Mouse (Mus musculus) midbrain, embryonic 15.5 days (tissue): ENCODE measurements around the gene Ctu2. TPM values are rescaled to one million over a fixed set of nuclear protein-coding genes. Genes with fewer than 3 reads are reported as not detected.
A peak's percentile ranks its signal among the peaks of the same experiment; 100 is the strongest.

Source experiments
- ATAC-seq: fragments of 200-750 bp; cut with Nextera tagmentation; replicated peaks from 2 replicates; pipeline ENCODE4 v1.8.0; 2017; ENCODE audit warnings: moderate TSS enrichment
- H3K27ac ChIP-seq: fragments of 300-500 bp; sonication (generic); 2 replicates; pipeline ENCODE4 v1.5.1; 2015; ENCODE audit warnings: mild to moderate bottlenecking, inconsistent platforms
- H3K27me3 ChIP-seq: fragments of 300-500 bp; sonication (generic); replicated peaks from 2 replicates; pipeline ENCODE4 v1.6.1; 2015; ENCODE audit warnings: inconsistent platforms
- H3K36me3 ChIP-seq: fragments of 300-500 bp; sonication (generic); replicated peaks from 2 replicates; pipeline ENCODE4 v1.6.1; 2015; ENCODE audit warnings: inconsistent platforms
- H3K4me1 ChIP-seq: fragments of 300-500 bp; sonication (generic); 2 replicates; pipeline ENCODE4 v1.6.1; 2015; ENCODE audit warnings: inconsistent platforms
- H3K4me2 ChIP-seq: fragments of 300-500 bp; sonication (generic); 2 replicates; pipeline ENCODE4 v1.6.1; 2015; ENCODE audit warnings: inconsistent platforms, mild to moderate bottlenecking, moderate library complexity
- H3K4me3 ChIP-seq: fragments of 300-500 bp; sonication (generic); 2 replicates; pipeline ENCODE4 v1.5.1; 2015; ENCODE audit warnings: mild to moderate bottlenecking, inconsistent platforms
- H3K9ac ChIP-seq: fragments of 300-500 bp; sonication (generic); 2 replicates; pipeline ENCODE4 v1.6.1; 2015; ENCODE audit warnings: mild to moderate bottlenecking, inconsistent platforms
- H3K9me3 ChIP-seq: fragments of 300-500 bp; sonication (generic); 2 replicates; pipeline ENCODE4 v1.6.1; 2016; ENCODE audit warnings: inconsistent platforms
- WGBS: fragments of 180-500 bp; shearing (Covaris S2); methylation state at CpG from one replicate; pipeline ENCODE4 v1.1.7; 2015; ENCODE audit warnings: mixed read lengths; 5-methylcytosine and 5-hydroxymethylcytosine counted together
- polyA plus RNA-seq: library from polyadenylated mRNA; unstranded; fragments of >200 nt; fragmentation: Nextera tagmentation; extraction: Ambion mirVana; gene quantifications from 2 replicates; pipeline ENCODE4 v1.2.1, GENCODE M21; 2015

The Ctu2 gene
- polyA plus RNA-seq, 1 experiment from 2014 or later = 80.0 TPM

DNA sequence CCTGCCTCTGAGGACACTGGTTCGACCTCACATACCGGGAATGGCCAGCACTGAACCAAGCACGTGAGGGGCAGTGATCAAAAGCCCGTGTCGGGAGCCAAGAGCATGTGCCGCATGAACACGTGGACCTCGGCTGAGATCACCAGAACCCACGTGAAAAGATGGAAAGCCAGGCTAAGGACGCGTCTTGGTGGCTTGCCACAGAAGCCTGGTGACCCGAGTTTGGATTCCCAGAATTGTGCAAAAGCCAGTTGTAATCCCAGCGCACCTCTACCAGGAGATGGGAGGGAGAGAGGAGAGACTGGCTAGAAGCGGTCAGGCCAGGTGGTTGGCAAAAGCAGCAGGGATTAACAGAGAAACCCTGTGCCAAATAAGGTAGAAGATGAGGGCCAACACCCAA lies 39.8 kb downstream of the Ctu2 start:
- Histone ChIP-seq H3K27ac (no peak overlapping the region), H3K4me3 (no peak overlapping the region), H3K27me3 (no peaks in the 10 kb centered on the region), H3K9ac (no peak overlapping the region), H3K4me2 (no peak overlapping the region), H3K9me3 (no peaks in the 10 kb centered on the region), H3K36me3 (no peaks in the 10 kb centered on the region), H3K4me1 (no peaks in the 10 kb centered on the region)
- WGBS = 90% methylated on average over 14 of the region's 14 CpGs
- ATAC-seq = no peak

DNA sequence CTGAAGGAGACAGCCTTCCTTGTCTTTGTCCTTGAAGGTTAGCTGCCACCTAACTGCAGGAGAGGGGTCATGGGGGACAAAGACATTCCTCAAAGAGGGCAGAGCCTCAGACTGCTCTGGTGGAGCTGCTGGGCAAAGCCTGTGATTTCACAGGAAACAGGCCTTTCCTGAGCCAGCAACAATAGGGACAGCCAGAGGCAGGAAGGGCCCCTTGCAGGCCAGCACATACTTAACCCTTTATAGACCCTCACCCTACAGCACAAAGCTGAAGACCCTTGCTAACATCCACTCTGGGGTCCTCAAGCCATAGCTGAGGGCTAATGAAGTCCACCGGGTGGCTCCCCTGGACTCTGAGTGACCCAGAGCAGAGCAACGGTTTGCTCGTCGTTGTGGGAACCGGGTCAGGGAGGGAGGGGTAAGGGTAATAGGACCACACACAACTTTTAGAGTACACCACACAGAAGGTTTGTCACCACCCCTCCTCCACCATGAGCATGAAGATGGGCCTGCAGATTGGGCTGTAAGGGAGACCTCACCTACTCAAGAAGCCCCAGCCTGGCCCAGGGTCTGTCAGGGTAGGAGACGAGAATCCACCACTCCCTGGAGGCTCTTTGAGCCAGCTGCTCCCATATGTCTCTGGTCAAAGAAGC lies 41.7 kb downstream of the Ctu2 start:
- H3K9ac ChIP-seq = no peak overlapping the region
- H3K4me2 ChIP-seq = no peak overlapping the region
- H3K27me3 ChIP-seq = no peaks in the 10 kb centered on the region
- H3K4me1 ChIP-seq = no peaks in the 10 kb centered on the region
- 34% methylated on average over 6 of the region's 6 CpGs for WGBS
- no peak overlapping the region for H3K27ac ChIP-seq
- H3K9me3 ChIP-seq = no peaks in the 10 kb centered on the region
- H3K4me3 ChIP-seq = no peak overlapping the region
- no peak for ATAC-seq
- no peaks in the 10 kb centered on the region for H3K36me3 ChIP-seq

DNA sequence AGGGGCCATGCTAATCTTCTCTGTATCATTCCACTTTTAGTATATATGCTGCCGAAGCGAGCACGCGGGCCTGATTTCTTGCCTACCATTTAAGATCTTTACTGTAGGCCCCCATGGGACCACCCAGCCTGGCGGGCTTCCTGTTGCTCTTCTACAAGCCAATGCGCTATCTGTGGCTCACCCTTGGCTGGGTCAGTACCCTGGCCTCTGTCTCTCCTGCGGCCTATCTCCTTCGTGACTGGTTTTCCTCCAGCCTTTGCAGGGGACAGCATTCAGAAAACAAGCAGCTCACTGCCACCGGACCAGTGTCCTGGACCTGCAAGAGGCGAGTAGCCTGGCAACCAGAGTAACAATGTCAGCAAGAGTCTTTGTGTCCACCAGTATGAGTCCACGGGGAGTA lies 44.7 kb downstream of the Ctu2 start:
- WGBS = 75% methylated on average over 11 of the region's 11 CpGs
- no peak for ATAC-seq

DNA sequence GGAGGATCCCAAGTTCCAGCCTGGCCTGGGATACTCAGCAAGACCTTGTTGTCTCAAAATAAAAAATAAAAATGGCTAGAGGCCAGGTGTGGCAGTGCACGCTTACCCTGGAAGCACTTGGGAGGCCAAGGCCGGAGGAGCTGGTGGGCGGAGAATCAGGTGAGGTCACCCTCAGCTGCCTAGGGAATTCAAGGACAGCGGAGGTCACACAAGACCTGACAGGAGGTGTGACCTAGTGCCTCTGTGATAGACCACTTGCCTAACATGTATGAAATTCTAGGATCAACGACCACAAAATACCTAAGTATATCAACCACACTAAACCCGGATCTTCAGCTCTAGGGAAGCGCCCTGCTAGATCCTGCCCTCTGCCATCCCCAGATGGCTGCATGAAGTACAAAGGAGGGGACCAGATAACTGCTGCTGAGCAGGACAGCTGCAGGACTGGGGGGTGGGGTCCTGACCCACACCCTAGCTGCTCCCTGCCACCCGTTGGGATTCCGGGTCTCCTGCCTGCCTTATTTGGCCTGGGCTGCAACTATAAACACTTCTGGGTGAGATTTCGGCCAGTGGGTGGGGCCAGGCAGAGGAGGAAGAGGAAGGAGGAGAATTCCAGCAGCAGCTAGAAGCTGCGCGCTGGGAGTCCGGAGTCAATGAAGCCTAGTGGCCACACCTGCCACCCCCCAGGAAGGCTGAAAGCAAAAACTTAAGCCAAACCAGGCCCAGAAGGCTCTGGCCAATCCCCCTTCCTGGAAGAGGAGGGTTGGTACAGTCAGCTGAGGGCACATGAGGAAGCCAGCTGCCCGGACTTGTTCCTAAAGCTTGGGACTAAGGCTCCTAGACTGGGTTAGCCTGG lies 47.1 kb downstream of the Ctu2 start:
- Histone ChIP-seq H3K4me3 (no peak overlapping the region), H3K4me1 (peaks cover 18% of the 10 kb centered on the region), H3K36me3 (no peaks in the 10 kb centered on the region), H3K9ac (no peak overlapping the region), H3K27me3 (no peaks in the 10 kb centered on the region), H3K27ac (peak overlapping the region; percentile 19; the same call in 1 of the 2 replicates), H3K4me2 (peak overlapping the region; percentile 26), H3K9me3 (no peaks in the 10 kb centered on the region)
- 57% methylated on average over 14 of the region's 14 CpGs for WGBS
- no peak; the same call in 1 of the 2 replicates for ATAC-seq

More for the DNA sequence above, 44.7 kb downstream of the Ctu2 start:
- Histone ChIP-seq H3K4me2 (no peak overlapping the region), H3K4me1 (peaks cover 18% of the 10 kb centered on the region), H3K9me3 (no peaks in the 10 kb centered on the region), H3K36me3 (no peaks in the 10 kb centered on the region), H3K27me3 (no peaks in the 10 kb centered on the region), H3K9ac (no peak overlapping the region), H3K4me3 (no peak overlapping the region), H3K27ac (no peak overlapping the region)

DNA sequence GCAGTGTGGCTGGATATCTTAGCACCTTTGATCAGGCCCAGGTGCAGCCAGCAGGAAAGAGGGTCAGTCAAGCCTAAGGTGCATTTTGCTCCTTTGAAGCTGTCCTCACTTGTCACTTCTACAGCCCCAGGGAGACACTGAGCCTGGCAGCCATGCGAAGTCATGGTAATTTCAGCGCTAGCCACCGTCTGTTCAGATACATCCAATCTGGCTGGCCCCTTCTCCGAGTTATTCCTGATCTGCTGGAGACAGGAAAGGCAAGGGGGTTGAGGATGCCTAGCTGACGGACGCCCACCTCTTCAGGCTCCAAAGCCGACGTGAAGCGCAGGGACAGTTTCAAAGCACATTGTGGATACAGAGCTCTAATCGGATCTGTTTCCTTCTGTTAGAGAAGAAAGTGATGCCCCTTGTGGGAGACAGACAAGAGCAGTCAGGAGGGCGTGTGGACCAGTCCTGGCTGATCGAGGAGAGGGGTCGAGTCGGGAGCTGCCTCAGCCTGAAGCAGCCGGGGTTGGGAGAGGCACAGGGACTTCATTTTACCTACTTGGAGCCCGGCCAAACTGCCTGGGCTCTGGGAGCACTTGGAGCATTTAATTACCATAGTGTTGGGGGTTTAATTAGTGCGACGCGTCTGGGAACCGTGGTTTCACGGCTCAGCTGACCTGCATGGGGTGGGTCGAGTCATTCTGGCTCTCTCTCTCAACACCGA lies 47.9 kb downstream of the Ctu2 start:
- no peak for ATAC-seq
- peak overlapping the region; percentile 26 for H3K4me2 ChIP-seq
- peaks cover 18% of the 10 kb centered on the region for H3K4me1 ChIP-seq
- no peak overlapping the region for H3K4me3 ChIP-seq
- H3K9ac ChIP-seq = no peak overlapping the region
- 8% methylated on average over 23 of the region's 23 CpGs for WGBS
- H3K9me3 ChIP-seq = no peaks in the 10 kb centered on the region
- no peaks in the 10 kb centered on the region for H3K27me3 ChIP-seq
- H3K27ac ChIP-seq = peak overlapping the region; percentile 19; the same call in 1 of the 2 replicates
- H3K36me3 ChIP-seq = no peaks in the 10 kb centered on the region

DNA sequence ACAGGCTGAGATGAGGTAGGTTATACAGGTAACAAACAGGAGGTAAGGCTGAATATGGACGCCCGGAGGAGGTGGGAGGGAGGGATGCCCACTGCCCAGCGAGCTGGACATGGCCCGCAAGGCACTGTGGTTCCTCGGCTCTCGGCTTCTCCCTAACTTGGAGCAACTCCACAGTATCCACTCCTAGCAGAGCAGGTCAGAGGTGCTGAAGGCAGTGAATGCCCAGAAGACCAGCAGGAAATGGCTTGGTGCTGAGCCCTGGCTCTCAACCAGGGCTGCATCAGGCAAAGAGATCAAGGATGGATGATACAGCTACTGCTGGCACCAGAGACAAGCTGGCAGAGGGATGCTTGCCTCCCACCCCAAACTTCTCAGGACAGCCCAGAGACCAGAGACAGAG lies 48.6 kb downstream of the Ctu2 start:
- Histone ChIP-seq H3K9me3 (no peaks in the 10 kb centered on the region), H3K4me3 (no peak overlapping the region), H3K4me2 (peak overlapping the region; percentile 26; the same call in 1 of the 2 replicates), H3K27ac (no peak overlapping the region), H3K4me1 (peaks cover 18% of the 10 kb centered on the region), H3K9ac (no peak overlapping the region), H3K36me3 (no peaks in the 10 kb centered on the region), H3K27me3 (no peaks in the 10 kb centered on the region)
- no peak for ATAC-seq
- 81% methylated on average over 6 of the region's 6 CpGs for WGBS

DNA sequence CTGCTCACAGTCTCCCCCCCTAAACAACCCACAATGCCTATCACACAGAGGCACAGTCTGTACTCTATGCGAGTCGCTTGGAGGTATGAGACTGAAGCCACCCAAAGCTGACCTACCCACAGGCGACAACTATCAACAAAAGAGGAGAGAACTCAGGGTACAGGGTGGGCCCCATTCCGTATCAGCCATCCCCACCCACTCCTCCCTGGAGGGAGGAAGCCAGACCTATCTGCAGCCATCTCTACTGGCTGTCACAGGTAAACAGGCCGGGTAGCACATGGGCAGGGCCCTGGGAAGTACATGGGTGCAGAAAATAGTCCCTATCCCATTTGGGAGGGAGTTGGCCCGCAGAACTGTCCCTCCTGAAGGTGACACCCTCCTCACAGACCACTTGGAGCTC lies 49.1 kb downstream of the Ctu2 start:
- Histone ChIP-seq H3K36me3 (no peaks in the 10 kb centered on the region), H3K4me2 (no peak overlapping the region), H3K4me3 (no peak overlapping the region), H3K9ac (no peak overlapping the region), H3K27me3 (no peaks in the 10 kb centered on the region), H3K27ac (no peak overlapping the region), H3K4me1 (peaks cover 18% of the 10 kb centered on the region), H3K9me3 (no peaks in the 10 kb centered on the region)
- no peak for ATAC-seq
- WGBS = 82% methylated on average over 6 of the region's 6 CpGs

DNA sequence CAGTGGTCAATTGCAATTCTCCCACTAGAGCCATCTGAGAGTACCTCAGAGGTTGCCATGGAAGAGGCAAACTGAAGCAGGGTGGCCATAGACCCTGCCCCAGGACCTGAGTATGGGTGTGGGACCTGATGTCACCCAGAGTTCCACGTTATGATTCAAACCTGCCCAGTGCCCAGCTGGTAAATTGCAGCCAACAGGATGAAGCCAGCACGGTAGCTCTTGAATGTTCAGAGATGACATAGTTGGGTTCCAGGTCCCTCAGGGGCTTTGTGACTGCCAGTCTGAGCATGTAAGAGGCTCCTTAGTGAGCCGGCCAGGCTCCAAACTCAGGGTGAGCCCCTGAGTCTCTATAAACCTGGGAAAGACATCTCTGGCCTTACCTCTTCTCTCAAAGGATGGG lies 50.1 kb downstream of the Ctu2 start:
- no peak for ATAC-seq
- no peak overlapping the region for H3K4me2 ChIP-seq
- H3K27me3 ChIP-seq = no peaks in the 10 kb centered on the region
- H3K36me3 ChIP-seq = no peaks in the 10 kb centered on the region
- no peak overlapping the region for H3K9ac ChIP-seq
- WGBS = 70% methylated on average over 3 of the region's 3 CpGs
- H3K4me1 ChIP-seq = peaks cover 18% of the 10 kb centered on the region
- no peak overlapping the region for H3K27ac ChIP-seq
- H3K4me3 ChIP-seq = no peak overlapping the region
- H3K9me3 ChIP-seq = no peaks in the 10 kb centered on the region

DNA sequence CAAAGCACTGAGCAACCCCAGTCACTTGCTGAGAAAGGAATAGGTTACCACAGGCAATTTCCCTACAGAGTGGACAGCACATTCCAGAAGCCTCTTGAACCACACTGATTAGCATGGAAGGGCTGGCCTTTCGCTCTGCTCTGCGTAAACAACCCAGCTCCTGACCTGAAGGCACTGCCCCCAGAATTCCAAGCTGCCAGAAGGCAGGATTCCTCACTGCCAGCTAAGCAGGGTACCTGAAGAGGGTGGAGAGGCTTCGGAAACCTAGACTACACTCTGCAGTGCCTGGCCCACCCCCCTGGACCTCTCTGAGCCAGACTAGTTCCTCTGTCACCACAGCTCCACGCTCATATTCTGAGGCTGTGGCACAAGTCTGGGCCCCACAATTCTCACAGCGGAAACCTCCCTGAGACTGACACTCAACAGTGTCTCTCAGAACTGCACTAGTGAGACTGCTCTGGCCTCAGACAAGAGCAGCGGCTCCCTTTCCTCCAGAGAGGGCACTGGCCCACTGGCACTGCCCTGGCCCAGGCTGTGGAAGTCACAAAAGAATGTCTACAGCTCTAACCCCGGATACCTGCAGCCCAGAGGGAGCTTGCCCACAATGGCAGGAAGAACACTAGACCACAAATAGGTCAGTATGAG lies 50.7 kb downstream of the Ctu2 start:
- Histone ChIP-seq H3K4me2 (no peak overlapping the region), H3K4me1 (peaks cover 18% of the 10 kb centered on the region), H3K9ac (no peak overlapping the region), H3K36me3 (no peaks in the 10 kb centered on the region), H3K9me3 (no peaks in the 10 kb centered on the region), H3K27ac (no peak overlapping the region), H3K27me3 (no peaks in the 10 kb centered on the region), H3K4me3 (no peak overlapping the region)
- no peak for ATAC-seq
- WGBS = 76% methylated on average over 7 of the region's 7 CpGs

DNA sequence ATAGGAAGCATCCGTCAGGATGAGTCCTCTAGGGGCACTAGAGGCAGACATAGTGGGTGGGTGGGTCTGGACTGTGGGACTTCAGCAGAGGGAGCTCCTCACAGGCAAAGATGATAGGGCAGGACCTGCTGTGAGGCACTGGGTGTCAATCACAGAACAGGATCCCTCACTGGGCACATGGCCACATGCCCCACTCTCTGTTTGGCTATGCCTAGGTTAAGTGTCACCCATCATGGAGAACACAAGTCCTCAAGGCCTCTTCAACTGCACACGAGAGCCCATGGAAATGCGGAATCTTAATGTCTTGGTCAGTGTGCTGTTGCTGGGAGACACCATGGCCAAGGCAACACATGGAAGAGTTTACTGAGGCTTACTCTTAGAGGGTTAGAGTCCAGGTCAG lies 52.0 kb downstream of the Ctu2 start:
- Histone ChIP-seq H3K9ac (no peak overlapping the region), H3K27me3 (no peaks in the 10 kb centered on the region), H3K27ac (no peak overlapping the region), H3K9me3 (no peaks in the 10 kb centered on the region), H3K4me1 (peaks cover 18% of the 10 kb centered on the region), H3K4me3 (no peak overlapping the region), H3K36me3 (no peaks in the 10 kb centered on the region), H3K4me2 (no peak overlapping the region)
- WGBS = 87% methylated on average over 3 of the region's 3 CpGs
- ATAC-seq = no peak

DNA sequence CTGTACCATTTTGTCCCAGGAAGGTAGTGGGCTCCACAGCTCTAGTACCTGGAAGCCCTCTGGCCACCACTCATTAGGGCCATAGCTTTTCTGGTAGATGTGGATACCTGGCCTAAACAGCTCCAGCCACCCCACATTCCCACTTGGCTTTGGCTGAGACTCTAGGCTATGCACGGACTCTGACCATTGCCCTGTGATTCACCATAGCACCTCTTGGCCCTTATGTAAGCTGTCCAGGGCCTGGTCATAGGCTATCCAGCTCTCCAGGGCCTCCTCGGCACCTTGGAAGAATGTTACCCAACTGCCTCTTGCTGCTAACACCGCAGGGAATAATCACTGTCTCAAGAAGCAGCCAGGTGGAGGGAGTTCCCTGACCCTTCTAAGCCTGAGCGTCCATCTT lies 53.2 kb downstream of the Ctu2 start:
- WGBS = 88% methylated on average over 4 of the region's 4 CpGs
- Histone ChIP-seq H3K9ac (no peak overlapping the region), H3K27me3 (no peaks in the 10 kb centered on the region), H3K4me1 (peaks cover 5% of the 10 kb centered on the region), H3K27ac (no peak overlapping the region), H3K9me3 (no peaks in the 10 kb centered on the region), H3K4me3 (no peak overlapping the region), H3K4me2 (no peak overlapping the region), H3K36me3 (no peaks in the 10 kb centered on the region)
- ATAC-seq = no peak

DNA sequence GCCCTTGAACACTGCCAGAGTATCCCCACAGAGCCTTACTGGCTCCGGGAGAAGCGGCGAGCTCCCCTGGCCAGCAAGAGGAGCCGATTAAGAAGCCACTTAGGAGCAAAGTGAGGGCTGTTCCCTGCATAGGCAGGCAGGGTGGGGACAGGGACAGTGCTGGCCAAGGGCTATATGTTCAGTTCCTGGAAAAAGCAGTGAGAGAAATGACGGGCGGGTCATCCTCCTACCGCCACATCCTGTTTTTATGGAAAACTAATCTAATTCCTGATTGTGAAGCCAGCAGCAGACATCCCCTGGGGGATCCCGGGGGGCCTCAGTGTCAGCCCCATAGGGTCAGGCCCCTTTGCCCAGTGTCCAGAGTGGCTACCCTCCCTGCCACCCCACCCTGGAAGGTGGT lies 55.4 kb downstream of the Ctu2 start:
- no peak overlapping the region for H3K4me2 ChIP-seq
- ATAC-seq = no peak
- H3K9me3 ChIP-seq = no peaks in the 10 kb centered on the region
- H3K4me3 ChIP-seq = no peak overlapping the region
- H3K9ac ChIP-seq = no peak overlapping the region
- no peaks in the 10 kb centered on the region for H3K4me1 ChIP-seq
- 79% methylated on average over 8 of the region's 8 CpGs for WGBS
- H3K27ac ChIP-seq = no peak overlapping the region
- no peaks in the 10 kb centered on the region for H3K27me3 ChIP-seq
- H3K36me3 ChIP-seq = no peaks in the 10 kb centered on the region
